Mouse (Mus musculus) heart, postnatal 0 days (tissue): ENCODE measurements around the gene Alg9.

Experiments
- CTCF ChIP-seq: IDR thresholded peaks from 2 replicates; pipeline ENCODE4 v1.5.1; 2016; ENCODE audit warnings: antibody characterized with exemption, control low read depth, low read depth
- EP300 ChIP-seq: IDR thresholded peaks from 2 replicates; pipeline ENCODE4 v1.6.1; 2016; ENCODE audit warnings: antibody characterized with exemption, low read depth

DNA sequence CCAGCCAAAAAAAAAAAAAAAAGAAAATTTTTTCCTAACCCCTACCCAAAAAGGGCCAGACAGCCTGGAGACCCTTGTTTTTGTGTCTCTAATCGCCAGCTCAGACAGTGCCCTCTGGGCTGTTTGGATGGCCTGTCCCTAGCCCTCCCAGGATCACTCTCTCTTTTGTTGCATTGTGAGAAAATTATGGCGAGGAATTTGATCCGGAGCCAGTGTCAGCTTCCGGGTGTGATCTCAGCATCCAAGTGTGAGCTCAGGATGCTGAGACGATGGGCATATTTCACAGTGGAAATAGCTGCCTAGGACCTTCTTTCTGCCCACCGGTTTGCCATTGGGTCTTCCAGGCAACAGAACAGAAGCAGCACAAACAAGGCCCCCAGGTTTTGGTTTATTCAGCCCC is 24.1 kb upstream of the Alg9 start:
- no peak for TF ChIP-seq CTCF
- TF ChIP-seq EP300: no peak
